ENCODE assay signal across 10 mouse cellular contexts in genomic region chr1:53773994-53774393, GRCm38 (mm10). TPM values are rescaled to one million over a fixed set of nuclear protein-coding genes. Genes with fewer than 3 reads are reported as not detected.
DNase-seq lines count a peak whose midpoint lies in the region; ATAC-seq and TF ChIP-seq lines count a peak whose summit lies in the region.
"Had no signal": no experiment of that assay in that cellular context is flagged by ENCODE, and none has a peak within 500 bp of the region (broad histone marks: within the 10 kb centered on the region; RNA-seq: fewer than 3 reads in every experiment).

No protein-coding gene starts in this region.

- no peak overlapping the region for H3K4me2 ChIP-seq in stomach, postnatal 0 days (replicated peaks; ENCODE audit: low read depth)
- H3K4me2 ChIP-seq: neural tube, embryonic 13.5 days had no signal

- no peak overlapping the region for H3K9ac ChIP-seq in stomach, postnatal 0 days (ENCODE audit: low read length)
- H3K9ac ChIP-seq: neural tube, embryonic 13.5 days had no signal

- no peak overlapping the region for H3K4me3 ChIP-seq in lung, adult 2 months (replicated peaks; ENCODE audit: extremely low read depth, low read depth, low read length)
- H3K4me3 ChIP-seq in megakaryocyte, embryonic 14.5 days (replicated peaks) = peak overlapping the region; percentile 86
- H3K4me3 ChIP-seq in stomach, postnatal 0 days (ENCODE audit: low read depth, low read length) = no peak overlapping the region
- H3K4me3 ChIP-seq in forebrain, embryonic 10.5 days = no peak overlapping the region
- H3K4me3 ChIP-seq: neural tube, embryonic 13.5 days had no signal

- no peak for TF ChIP-seq CTCF in lung, adult 2 months (IDR thresholded peaks at IDR 0.05; ENCODE audit: insufficient read depth, low read length)
- TF ChIP-seq CTCF in stomach, postnatal 0 days (IDR thresholded peaks at IDR 0.05; ENCODE audit: low read depth) = no peak

- TF ChIP-seq POLR2A in lung, adult 2 months (IDR thresholded peaks at IDR 0.05; ENCODE audit: borderline replicate concordance, extremely low read depth, low read depth, low read length) = no peak

- H3K9me3 ChIP-seq in megakaryocyte, embryonic 14.5 days = no peaks in the 10 kb centered on the region
- no peaks in the 10 kb centered on the region for H3K9me3 ChIP-seq in stomach, postnatal 0 days (ENCODE audit: control insufficient read depth, low read length)
- H3K9me3 ChIP-seq in forebrain, embryonic 10.5 days = no peaks in the 10 kb centered on the region
- H3K9me3 ChIP-seq: neural tube, embryonic 13.5 days had no signal

- no peaks in the 10 kb centered on the region for H3K27me3 ChIP-seq in megakaryocyte, embryonic 14.5 days (replicated peaks)
- H3K27me3 ChIP-seq in stomach, postnatal 0 days (ENCODE audit: control insufficient read depth, insufficient read depth, low read length) = no peaks in the 10 kb centered on the region
- H3K27me3 ChIP-seq in forebrain, embryonic 10.5 days (ENCODE audit: poor library complexity, severe bottlenecking) = no peaks in the 10 kb centered on the region
- H3K27me3 ChIP-seq: neural tube, embryonic 13.5 days had no signal

- peak; percentile 55 to 59 for DNase-seq in lung, adult 18-20 months
- DNase-seq in lung, adult 2 months = no peak
- DNase-seq in heart, adult 8-10 months (ENCODE audit: low spot score) = peak; percentile 55
- DNase-seq in stomach, postnatal 0 days (ENCODE audit: low spot score) = no peak
- DNase-seq in cerebellum, postnatal 4 days (ENCODE audit: low spot score in 2 of 2) = no peak
- DNase-seq in forebrain, embryonic 10.5 days (ENCODE audit: extremely low spot score, low spot score) = no peak
- DNase-seq in urinary bladder, postnatal 14 days (ENCODE audit: low spot score) = no peak
- DNase-seq: cerebellum, adult 2 months had no signal

- TF ChIP-seq EP300 in stomach, postnatal 0 days (optimal IDR thresholded peaks at IDR 0.05) = no peak

- ATAC-seq in stomach, postnatal 0 days (ENCODE audit: low FRiP score, low TSS enrichment) = no peak

- 61% methylated on average over 6 of the region's 6 CpGs for WGBS in lung, adult 2 months
- 58% methylated on average over 6 of the region's 6 CpGs for WGBS in stomach, postnatal 0 days
- 71% methylated on average over 6 of the region's 6 CpGs for WGBS in forebrain, embryonic 10.5 days

- no peaks in the 10 kb centered on the region; the same call in 1 of the 2 replicates for H3K4me1 ChIP-seq in lung, adult 2 months (ENCODE audit: control insufficient read depth, insufficient read depth, low read length)
- H3K4me1 ChIP-seq in megakaryocyte, embryonic 14.5 days = peaks cover 63% of the 10 kb centered on the region
- H3K4me1 ChIP-seq in stomach, postnatal 0 days (replicated peaks; ENCODE audit: control insufficient read depth, insufficient read depth) = no peaks in the 10 kb centered on the region
- peaks cover 4% of the 10 kb centered on the region for H3K4me1 ChIP-seq in forebrain, embryonic 10.5 days
- H3K4me1 ChIP-seq: neural tube, embryonic 13.5 days had no signal

- H3K27ac ChIP-seq in stomach, postnatal 0 days (replicated peaks) = no peak overlapping the region
- H3K27ac ChIP-seq in forebrain, embryonic 10.5 days = no peak overlapping the region
- H3K27ac ChIP-seq: neural tube, embryonic 13.5 days had no signal

- H3K36me3 ChIP-seq in megakaryocyte, embryonic 14.5 days (replicated peaks; ENCODE audit: low read length) = peaks cover 46% of the 10 kb centered on the region
- H3K36me3 ChIP-seq in stomach, postnatal 0 days (ENCODE audit: control insufficient read depth, insufficient read depth, low read length) = no peaks in the 10 kb centered on the region
- H3K36me3 ChIP-seq in forebrain, embryonic 10.5 days (replicated peaks) = no peaks in the 10 kb centered on the region
- H3K36me3 ChIP-seq: neural tube, embryonic 13.5 days had no signal

RNA-seq across cellular contexts. Expression of gene Stk17b, which starts 11.0 kb away (rescaled TPM):
- polyA plus RNA-seq in lung, adult 2 months (2012; rRNA removed) = 6.5 and 9.3 TPM in 2 replicates
- total RNA-seq in heart, adult 8-10 months (2022) = 10 to 100 TPM in 1 of 4 experiments, 1 to 10 TPM in 3; 8.2 to 11.2 (median 9.7) TPM
- 1.4 TPM in 1 of 2 replicates, not detected in the other for polyA plus RNA-seq in megakaryocyte, embryonic 14.5 days (2012; ENCODE audit: insufficient read depth, low replicate concordance)
- 12.8 and 14.6 TPM in 2 replicates for polyA plus RNA-seq in stomach, postnatal 0 days (2015; fragmentation: Nextera tagmentation; extraction: Ambion mirVana)
- polyA plus RNA-seq in forebrain, embryonic 10.5 days (2016; fragmentation: Nextera tagmentation; extraction: Ambion mirVana) = 9.1 and 10.0 TPM in 2 replicates

Comparison
In these comparisons a context has a peak if more than half of its experiments do, and no peak if none do; other contexts are left out.
1. DNase-seq: peak in lung, adult 18-20 months (2 of 2) and heart, adult 8-10 months (single experiment); none in lung, adult 2 months (single experiment), stomach, postnatal 0 days (single experiment), cerebellum, postnatal 4 days (0 of 2), forebrain, embryonic 10.5 days (single experiment) and urinary bladder, postnatal 14 days (single experiment).